Mouse (Mus musculus) hindbrain, embryonic 15.5 days (tissue): ENCODE data around the gene Tppp. TPM values are rescaled to one million over a fixed set of nuclear protein-coding genes. Genes with fewer than 3 reads are reported as not detected.

Source experiments
- ATAC-seq: fragments of 200-750 bp; cut with Nextera tagmentation; 2 replicates; pipeline ENCODE4 v1.8.0; 2017; ENCODE audit warnings: low read depth, moderate number of reproducible peaks, moderate TSS enrichment; ENCODE audit not compliant: low FRiP score
- H3K27ac ChIP-seq: fragments of 300-500 bp; sonication (generic); replicated peaks from 2 replicates; pipeline ENCODE4 v1.5.1; 2015; ENCODE audit warnings: mild to moderate bottlenecking, inconsistent platforms
- H3K27me3 ChIP-seq: fragments of 300-500 bp; sonication (generic); 2 replicates; pipeline ENCODE4 v1.6.1; 2015; ENCODE audit warnings: control low read depth, inconsistent platforms
- H3K36me3 ChIP-seq: fragments of 300-500 bp; sonication (generic); 2 replicates; pipeline ENCODE4 v1.6.1; 2015; ENCODE audit warnings: control low read depth, inconsistent platforms
- H3K4me1 ChIP-seq: fragments of 300-500 bp; sonication (generic); replicated peaks from 2 replicates; pipeline ENCODE4 v1.6.1; 2015; ENCODE audit warnings: control low read depth, inconsistent platforms
- H3K4me2 ChIP-seq: fragments of 300-500 bp; sonication (generic); 2 replicates; pipeline ENCODE4 v1.6.1; 2015; ENCODE audit warnings: moderate library complexity, mild to moderate bottlenecking, inconsistent platforms
- H3K4me3 ChIP-seq: fragments of 300-500 bp; sonication (generic); 2 replicates; pipeline ENCODE4 v1.5.1; 2015; ENCODE audit warnings: mild to moderate bottlenecking, inconsistent platforms
- H3K9ac ChIP-seq: fragments of 300-500 bp; sonication (generic); 2 replicates; pipeline ENCODE4 v1.6.1; 2015; ENCODE audit warnings: inconsistent platforms
- H3K9me3 ChIP-seq: fragments of 300-500 bp; sonication (generic); 2 replicates; pipeline ENCODE4 v1.6.1; 2016; ENCODE audit warnings: control low read depth, inconsistent platforms
- WGBS: fragments of 180-500 bp; shearing (Covaris S2); methylation state at CpG from one replicate; pipeline ENCODE4 v1.1.7; 2015; 5-methylcytosine and 5-hydroxymethylcytosine counted together
- polyA plus RNA-seq: library from polyadenylated mRNA; unstranded; fragments of >200 nt; fragmentation: Nextera tagmentation; extraction: Ambion mirVana; gene quantifications from 2 replicates; pipeline ENCODE4 v1.2.1, GENCODE M21; 2015

Tppp gene
- 11.4 and 11.8 TPM in 2 replicates for polyA plus RNA-seq

DNA sequence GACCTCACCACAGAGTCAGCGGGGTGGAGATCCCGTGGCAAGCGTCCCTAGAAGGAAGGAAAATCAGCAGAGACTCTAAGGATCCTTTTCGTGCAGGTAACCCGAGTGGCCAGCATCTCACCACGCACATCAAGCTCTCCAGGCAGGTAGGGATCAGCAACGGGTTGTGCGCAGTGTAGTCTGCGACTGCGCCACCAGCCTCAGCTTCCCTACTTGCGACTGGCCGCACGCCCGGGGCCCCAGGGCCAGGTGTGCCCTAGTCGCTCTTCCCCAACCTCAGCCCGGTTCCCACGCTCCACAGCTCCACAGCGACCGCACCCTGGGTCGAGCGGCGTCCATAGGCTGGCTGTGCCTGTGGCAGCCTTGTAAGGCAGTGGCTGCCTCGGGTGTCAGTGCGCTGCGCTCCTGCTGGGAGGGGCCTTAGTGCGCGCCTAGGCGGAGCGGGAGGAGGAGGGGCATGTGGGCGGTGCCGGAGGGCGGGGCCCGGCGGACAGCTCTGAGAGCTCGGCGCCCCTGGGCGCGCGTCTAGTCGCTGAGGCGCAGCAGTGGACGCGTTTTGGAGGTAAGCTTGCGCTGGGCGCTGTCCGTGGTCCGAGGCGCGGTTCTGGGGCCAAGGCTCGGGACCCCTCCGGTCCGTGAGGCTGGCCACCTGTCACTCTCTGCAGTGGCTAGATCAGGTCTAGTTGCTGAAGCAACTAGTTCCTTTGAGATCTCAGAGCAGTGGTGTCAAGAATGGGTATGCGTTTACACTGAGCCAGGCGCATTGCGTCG is at the start of gene Tppp:
Tppp (plus strand) TSS at position 460 of the 771 bp plus-strand sequence.
- Histone ChIP-seq H3K27ac (peak within 1 kb of the TSS; percentile 81), H3K4me2 (peak within 1 kb of the TSS; percentile 88), H3K36me3 (no peaks in the 10 kb centered on the region), H3K9me3 (no peaks in the 10 kb centered on the region), H3K27me3 (0 out of 2 replicates have a peak, but pooled peaks cover 2% of the 10 kb centered on the region), H3K9ac (peak within 1 kb of the TSS; percentile 68), H3K4me3 (peak within 1 kb of the TSS; percentile 70), H3K4me1 (peaks cover 16% of the 10 kb centered on the region; the same call in 1 of the 2 replicates)
- under 1% methylated on average over 55 of the region's 56 CpGs for WGBS
- ATAC-seq: peak; percentile 94

- H3K4me2 ChIP-seq: no peak overlapping the region
- H3K36me3 ChIP-seq: peaks cover 55% of the 10 kb centered on the region
- H3K27me3 ChIP-seq: no peaks in the 10 kb centered on the region
- H3K27ac ChIP-seq: no peak overlapping the region
- H3K4me3 ChIP-seq: no peak overlapping the region
- H3K4me1 ChIP-seq: no peaks in the 10 kb centered on the region
- WGBS: 93% methylated on average over 10 of the region's 10 CpGs
- H3K9me3 ChIP-seq: no peaks in the 10 kb centered on the region
- no peak overlapping the region for H3K9ac ChIP-seq
- no peak for ATAC-seq
Measured at GRCm38 (mm10) chr13:73960117-73960652, 49.0 kb upstream of the Tppp start.

DNA sequence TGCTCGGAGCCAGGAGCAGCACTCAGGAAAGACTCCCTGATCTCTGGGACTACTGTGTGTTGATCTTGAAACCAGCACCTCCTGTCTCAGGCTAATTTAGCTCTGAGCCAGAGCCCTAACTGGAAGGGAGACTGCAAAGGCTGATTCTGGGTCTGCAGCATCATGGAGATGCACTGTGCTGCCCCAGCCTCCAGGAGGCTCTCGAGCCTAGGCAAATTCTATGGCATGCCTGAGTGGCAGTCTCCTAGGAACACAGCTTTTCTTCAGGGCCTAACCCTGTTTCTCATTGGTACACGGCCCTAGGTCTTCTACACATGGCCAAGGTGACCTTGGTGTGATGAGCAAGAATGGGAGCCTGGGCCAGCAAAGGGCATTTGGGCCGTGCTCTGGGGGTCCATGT is 48.0 kb upstream of the Tppp start:
- 82% methylated on average over 4 of the region's 4 CpGs for WGBS
- ATAC-seq: no peak
- H3K36me3 ChIP-seq: peaks cover 45% of the 10 kb centered on the region

GRCm38 (mm10) chr13:73963551-73963950 is 45.7 kb upstream of the Tppp start, which contains the start of gene Zdhhc11:
TSS of gene Zdhhc11 (plus strand) at chr13:73963851.
- 87% methylated on average over 5 of the region's 5 CpGs for WGBS
- no peaks in the 10 kb centered on the region for H3K27me3 ChIP-seq
- no peaks in the 10 kb centered on the region for H3K9me3 ChIP-seq
- H3K4me2 ChIP-seq: no peak within 1 kb of the TSS
- H3K9ac ChIP-seq: no peak within 1 kb of the TSS
- H3K4me3 ChIP-seq: no peak within 1 kb of the TSS
- no peak for ATAC-seq
- no peak within 1 kb of the TSS for H3K27ac ChIP-seq
- no peaks in the 10 kb centered on the region for H3K4me1 ChIP-seq
- H3K36me3 ChIP-seq: peaks cover 23% of the 10 kb centered on the region

More for the DNA sequence above, 48.0 kb upstream of the Tppp start:
- no peak overlapping the region for H3K4me2 ChIP-seq
- H3K27ac ChIP-seq: no peak overlapping the region
- H3K4me3 ChIP-seq: no peak overlapping the region
- no peaks in the 10 kb centered on the region for H3K4me1 ChIP-seq
- no peaks in the 10 kb centered on the region for H3K9me3 ChIP-seq
- H3K27me3 ChIP-seq: no peaks in the 10 kb centered on the region
- no peak overlapping the region for H3K9ac ChIP-seq

GRCm38 (mm10) chr13:73970545-73971448 is 38.4 kb upstream of the Tppp start:
- Histone ChIP-seq H3K4me3 (no peak overlapping the region), H3K36me3 (no peaks in the 10 kb centered on the region), H3K27me3 (no peaks in the 10 kb centered on the region), H3K27ac (no peak overlapping the region), H3K9ac (no peak overlapping the region), H3K4me2 (0 out of 2 replicates have a peak overlapping the region, but pooled peaks have one; percentile 14), H3K4me1 (no peaks in the 10 kb centered on the region), H3K9me3 (no peaks in the 10 kb centered on the region)
- 50% methylated on average over 12 of the region's 12 CpGs for WGBS
- peak; percentile 94 for ATAC-seq

- Histone ChIP-seq H3K4me3 (no peak overlapping the region), H3K4me2 (no peak overlapping the region), H3K36me3 (no peaks in the 10 kb centered on the region), H3K27ac (no peak overlapping the region), H3K4me1 (no peaks in the 10 kb centered on the region), H3K9ac (no peak overlapping the region), H3K27me3 (no peaks in the 10 kb centered on the region), H3K9me3 (no peaks in the 10 kb centered on the region)
- WGBS: 88% methylated on average over 3 of the region's 3 CpGs
- ATAC-seq: no peak
Measured at GRCm38 (mm10) chr13:73974523-73974922, 34.7 kb upstream of the Tppp start.

DNA sequence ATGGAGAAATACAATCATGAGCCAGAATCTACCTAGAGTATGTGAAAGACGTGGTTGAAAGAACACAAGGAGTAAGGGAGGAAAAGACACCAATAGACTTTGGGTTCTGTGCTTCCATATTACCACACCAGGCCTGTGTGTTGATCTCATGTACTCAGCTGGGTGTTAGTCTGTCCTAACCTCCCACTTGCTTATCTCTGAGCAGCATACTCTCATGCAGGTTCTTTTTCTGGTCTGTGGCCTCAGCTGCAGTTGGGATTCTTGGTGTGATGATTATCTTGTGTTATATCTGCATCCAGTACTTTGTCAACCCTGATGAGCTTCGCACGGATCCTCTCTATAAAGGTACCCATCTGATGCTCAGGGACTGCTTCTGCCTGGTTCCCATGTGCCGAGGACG is 32.3 kb upstream of the Tppp start:
- H3K4me3 ChIP-seq: no peak overlapping the region
- no peak overlapping the region for H3K27ac ChIP-seq
- no peak overlapping the region for H3K9ac ChIP-seq
- whole genome bisulfite sequencing: 89% methylated on average over 5 of the region's 5 CpGs
- H3K4me1 ChIP-seq: no peaks in the 10 kb centered on the region
- H3K27me3 ChIP-seq: no peaks in the 10 kb centered on the region
- no peaks in the 10 kb centered on the region for H3K36me3 ChIP-seq
- no peak overlapping the region for H3K4me2 ChIP-seq
- ATAC-seq: no peak
- H3K9me3 ChIP-seq: no peaks in the 10 kb centered on the region

DNA sequence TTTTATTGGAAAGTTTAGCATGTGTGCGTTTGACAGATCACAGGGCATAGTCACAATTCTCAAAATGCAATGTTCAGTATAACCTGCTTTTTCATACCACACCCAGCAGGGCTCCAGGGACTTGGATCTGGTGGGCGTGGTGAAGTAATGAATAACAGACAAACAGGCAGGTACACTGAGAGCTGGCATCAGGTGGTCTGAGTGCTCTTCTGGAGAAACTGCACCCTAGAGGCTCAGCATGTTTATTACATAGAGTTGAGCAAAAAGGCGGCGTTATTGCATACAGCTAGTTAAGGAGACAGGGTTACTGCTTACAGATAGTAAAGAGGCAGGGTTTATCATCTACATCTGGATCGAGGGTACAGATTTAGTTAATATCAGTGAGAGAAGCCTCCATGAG is 18.9 kb upstream of the Tppp start:
- H3K4me3 ChIP-seq: no peak overlapping the region
- no peak overlapping the region for H3K27ac ChIP-seq
- no peaks in the 10 kb centered on the region for H3K27me3 ChIP-seq
- no peak overlapping the region for H3K9ac ChIP-seq
- ATAC-seq: no peak
- H3K36me3 ChIP-seq: no peaks in the 10 kb centered on the region
- no peaks in the 10 kb centered on the region for H3K9me3 ChIP-seq
- H3K4me1 ChIP-seq: no peaks in the 10 kb centered on the region
- 82% methylated on average over 5 of the region's 5 CpGs for WGBS
- H3K4me2 ChIP-seq: no peak overlapping the region

DNA sequence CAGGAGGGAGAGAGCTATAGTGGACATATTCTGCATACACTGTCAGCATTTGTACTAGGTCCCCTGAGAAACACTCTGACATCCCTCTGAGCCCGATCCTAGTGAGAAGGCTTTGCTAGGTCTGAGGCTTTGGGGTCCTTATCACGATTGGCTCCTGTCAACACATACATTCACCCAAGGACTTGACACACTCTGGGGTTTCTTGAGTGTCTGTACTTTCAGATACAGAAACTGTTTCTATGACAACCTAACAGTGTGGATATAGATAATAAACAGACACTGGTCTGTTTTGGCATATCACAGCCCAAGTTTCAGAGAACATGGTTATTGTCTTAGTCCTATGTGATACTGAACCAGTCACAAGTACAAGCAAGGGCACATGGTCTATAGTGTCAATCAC is 18.4 kb upstream of the Tppp start:
- Histone ChIP-seq H3K36me3 (no peaks in the 10 kb centered on the region), H3K9me3 (no peaks in the 10 kb centered on the region), H3K27ac (no peak overlapping the region), H3K4me1 (no peaks in the 10 kb centered on the region), H3K4me2 (no peak overlapping the region), H3K27me3 (no peaks in the 10 kb centered on the region), H3K4me3 (no peak overlapping the region), H3K9ac (no peak overlapping the region)
- ATAC-seq: no peak
- 76% methylated on average over 2 of the region's 2 CpGs for WGBS

DNA sequence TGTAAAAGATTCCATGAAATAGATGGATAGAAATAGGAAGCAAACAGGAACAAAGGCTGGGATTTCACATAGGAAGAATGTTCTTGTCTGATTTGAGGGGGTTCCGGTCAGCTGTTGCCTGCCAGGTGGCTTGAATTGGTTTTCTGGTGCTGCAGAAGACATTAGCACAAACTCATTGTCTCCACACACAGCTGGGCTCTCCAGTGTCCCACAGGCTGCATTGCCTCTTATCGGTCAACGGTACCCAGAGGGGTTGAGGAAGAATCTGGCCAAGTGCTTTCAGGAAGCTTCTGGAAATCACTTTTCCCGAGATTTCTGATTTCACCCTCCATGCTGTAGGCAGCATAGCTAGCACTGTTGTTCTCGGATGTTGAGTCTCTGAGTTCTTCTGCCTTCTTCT is 17.9 kb upstream of the Tppp start:
- Histone ChIP-seq H3K27me3 (no peaks in the 10 kb centered on the region), H3K27ac (no peak overlapping the region), H3K9ac (no peak overlapping the region), H3K4me3 (no peak overlapping the region), H3K9me3 (no peaks in the 10 kb centered on the region), H3K36me3 (no peaks in the 10 kb centered on the region), H3K4me1 (no peaks in the 10 kb centered on the region), H3K4me2 (no peak overlapping the region)
- no peak for ATAC-seq
- 85% methylated on average over 5 of the region's 5 CpGs for WGBS

DNA sequence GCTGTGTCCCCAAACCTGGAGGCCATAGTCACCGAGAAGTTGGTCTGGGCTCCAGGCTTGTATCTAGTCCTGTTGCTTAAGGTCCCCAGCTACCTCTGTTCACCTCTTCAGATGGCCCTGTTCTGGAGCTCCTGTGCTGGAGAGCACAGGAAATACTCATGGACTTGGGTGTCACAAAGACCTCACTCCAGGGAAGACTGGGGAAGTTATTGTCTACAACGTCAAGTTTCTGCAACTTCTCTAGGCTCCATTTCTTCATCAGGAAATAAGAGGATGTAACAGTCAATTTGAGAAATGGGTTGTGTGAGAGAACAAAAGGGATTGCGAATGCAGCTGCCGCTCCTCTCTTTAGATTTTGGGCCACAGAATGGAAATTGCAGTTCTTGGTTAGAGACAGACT is 12.8 kb upstream of the Tppp start:
- Histone ChIP-seq H3K9me3 (no peaks in the 10 kb centered on the region), H3K36me3 (no peaks in the 10 kb centered on the region), H3K27ac (no peak overlapping the region), H3K4me1 (no peaks in the 10 kb centered on the region), H3K9ac (no peak overlapping the region), H3K4me2 (no peak overlapping the region), H3K4me3 (no peak overlapping the region), H3K27me3 (no peaks in the 10 kb centered on the region)
- no peak for ATAC-seq
- WGBS: 87% methylated on average over 4 of the region's 4 CpGs

DNA sequence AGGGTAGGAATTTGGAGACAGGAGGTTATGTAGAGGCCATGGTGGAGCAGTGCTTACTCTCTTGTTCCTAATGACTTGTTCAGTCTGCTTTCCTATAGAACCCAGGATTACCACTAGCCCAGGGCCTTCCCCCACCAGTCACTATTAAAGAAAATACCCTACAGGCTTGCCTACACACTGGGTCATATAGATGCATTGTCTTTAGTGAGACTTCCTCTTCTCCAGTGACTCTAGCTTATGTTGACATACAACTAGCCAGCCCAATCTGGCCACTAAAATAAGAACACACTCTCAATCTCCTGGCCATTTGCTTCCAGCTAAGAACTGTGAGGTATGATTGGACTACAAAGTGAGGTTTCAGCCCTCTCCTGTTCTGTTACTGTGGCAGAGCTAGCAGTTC is 8.7 kb upstream of the Tppp start:
- H3K4me1 ChIP-seq: no peaks in the 10 kb centered on the region
- no peak overlapping the region for H3K4me2 ChIP-seq
- ATAC-seq: no peak
- H3K36me3 ChIP-seq: no peaks in the 10 kb centered on the region
- no peak overlapping the region for H3K4me3 ChIP-seq
- no peaks in the 10 kb centered on the region for H3K9me3 ChIP-seq
- no peaks in the 10 kb centered on the region for H3K27me3 ChIP-seq
- no peak overlapping the region for H3K27ac ChIP-seq
- H3K9ac ChIP-seq: no peak overlapping the region
